Mouse (Mus musculus): ENCODE measurements around the gene Manba. TPM values are rescaled to one million over a fixed set of nuclear protein-coding genes. Genes with fewer than 3 reads are reported as not detected.

Gene Manba
- total and polyA plus RNA-seq, 3 experiments: 5.6 to 14.3 (median 12.1) TPM

DNA sequence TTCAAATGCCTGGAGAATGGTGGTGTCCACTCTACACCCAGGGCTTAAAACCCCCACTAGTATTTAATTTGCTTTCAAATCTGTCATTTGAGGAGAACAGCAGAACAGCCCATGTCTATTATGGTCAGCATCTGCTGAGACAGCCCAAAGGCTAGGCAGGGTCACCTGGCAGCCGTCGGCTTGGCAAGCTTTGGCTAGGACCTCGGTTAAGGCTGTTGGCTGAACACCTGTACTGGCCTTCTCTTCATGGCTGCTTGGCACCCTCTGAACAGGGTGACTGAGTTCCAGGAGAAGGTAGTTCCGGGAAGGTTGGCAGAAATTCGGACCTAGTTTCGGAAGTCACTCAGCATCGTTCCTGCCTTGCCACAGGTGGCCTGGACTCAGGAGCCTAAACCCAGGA, 96.8 kb downstream of the Manba start:
- DNase-seq: no peak

DNA sequence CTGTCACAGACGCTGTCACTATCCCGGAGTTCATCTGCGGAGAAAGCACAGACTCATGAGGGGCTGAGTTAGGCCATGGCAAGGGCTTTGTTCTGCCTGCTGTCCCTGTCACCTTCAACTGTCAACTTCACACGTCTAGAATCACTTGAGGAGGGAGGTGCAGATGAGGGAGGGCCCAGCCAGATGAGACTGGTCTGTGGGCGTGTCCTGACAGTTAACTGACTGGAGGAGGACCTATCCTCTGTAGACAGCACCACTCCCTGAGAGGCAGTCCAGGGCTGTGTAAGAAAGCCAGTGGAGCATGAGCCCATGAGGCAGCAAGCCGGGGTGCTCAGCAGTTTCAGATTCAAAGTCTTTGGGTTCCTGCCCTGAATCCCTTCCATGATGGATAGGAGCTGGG, 100.1 kb downstream of the Manba start:
- no peak for DNase-seq

DNA sequence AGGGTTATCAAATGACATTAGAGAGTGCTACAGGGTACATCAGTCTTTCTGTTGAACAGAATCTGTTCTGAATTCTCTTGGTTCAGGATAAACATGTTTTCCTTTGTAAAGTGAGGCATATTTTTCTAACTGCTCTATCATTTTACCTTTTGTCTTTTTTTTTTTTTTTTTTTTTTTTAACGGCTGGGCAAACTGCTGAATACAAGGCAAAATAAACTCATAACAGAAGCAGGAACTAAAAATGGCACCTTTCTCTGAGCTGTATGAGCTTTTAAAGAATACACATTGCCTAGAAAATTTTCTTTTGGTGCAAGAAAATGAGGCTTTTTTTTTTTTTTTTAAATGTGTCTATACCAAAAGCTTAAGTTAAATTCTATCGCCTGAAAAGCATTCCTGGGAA, 100.6 kb downstream of the Manba start:
- DNase-seq: no peak

DNA sequence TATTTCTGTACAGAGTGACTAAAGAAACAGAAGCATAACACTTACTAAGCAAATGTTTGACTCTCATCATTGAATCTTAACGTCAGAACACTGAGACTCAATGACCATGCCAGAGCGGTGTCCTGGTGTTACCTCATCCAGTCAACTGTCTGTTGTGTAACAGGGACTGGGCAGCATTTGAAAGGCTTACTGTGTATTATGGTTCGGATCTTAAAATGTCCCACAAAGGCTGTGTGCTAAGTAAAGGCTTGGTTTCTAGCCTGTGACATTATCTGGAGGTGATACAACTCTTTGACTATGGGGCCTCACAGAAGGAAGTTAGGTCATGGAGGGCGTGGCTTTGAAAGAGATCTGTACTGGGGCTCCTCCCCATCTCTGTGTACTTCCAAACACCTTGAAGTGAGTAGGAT, 101.1 kb downstream of the Manba start:
- DNase-seq: no peak

DNA sequence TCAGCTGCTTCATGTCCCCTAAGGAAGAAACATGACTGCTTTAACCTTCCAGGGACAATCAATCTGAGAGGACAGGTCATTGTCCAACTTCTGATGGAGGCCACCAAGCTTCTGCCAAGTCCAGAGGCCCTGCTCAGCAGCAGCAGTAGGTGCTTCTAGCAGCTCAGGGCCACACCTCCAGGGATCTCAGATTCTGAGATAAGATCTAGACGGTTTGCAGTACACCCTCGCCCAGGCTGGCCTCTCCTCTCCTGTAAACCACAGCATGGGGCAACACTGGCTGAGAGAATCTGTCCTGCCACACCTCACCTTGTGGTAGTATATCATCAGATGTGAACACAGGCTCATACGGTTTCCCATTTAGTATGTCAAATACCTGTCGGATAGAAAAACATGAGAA, 105.1 kb downstream of the Manba start:
- no peak for DNase-seq

DNA sequence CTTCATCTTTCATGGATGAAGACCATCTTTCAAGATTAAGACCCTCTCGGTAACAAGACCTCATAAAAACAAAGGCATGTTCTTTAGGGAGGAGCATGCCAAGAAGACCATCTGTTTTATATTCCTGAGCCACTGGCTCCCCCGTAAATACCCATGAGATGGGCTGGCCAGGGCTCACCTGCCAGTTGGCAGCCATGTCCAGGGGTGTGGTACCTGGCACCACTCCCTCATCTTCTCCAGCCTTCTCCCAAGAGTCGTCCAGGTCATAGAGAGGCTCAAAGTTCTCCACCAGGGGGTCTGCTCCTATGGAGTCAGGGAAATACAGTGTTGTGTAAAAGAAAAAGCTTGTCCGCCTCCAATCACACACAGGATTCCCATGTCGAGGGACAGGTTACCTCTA, 106.0 kb downstream of the Manba start:
- DNase-seq: no peak

DNA sequence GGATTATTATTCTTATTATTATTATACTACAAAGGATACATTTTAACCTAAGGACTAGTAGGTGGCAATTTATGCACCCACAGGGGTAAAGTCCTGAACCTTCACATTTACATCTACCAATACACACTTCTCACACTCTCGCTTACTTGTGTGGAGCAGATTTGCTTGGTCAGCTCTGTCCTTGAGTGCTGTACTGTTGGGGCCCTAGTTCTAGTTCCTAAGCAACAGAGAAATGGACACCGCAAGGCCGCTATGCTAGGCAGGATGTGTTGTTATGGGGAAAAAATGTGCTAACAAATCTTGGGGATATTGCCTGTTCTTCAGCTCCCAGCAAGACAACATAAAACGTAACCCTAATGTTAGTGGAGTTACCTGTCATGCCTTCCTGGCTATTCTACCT, 106.6 kb downstream of the Manba start:
- DNase-seq: no peak

DNA sequence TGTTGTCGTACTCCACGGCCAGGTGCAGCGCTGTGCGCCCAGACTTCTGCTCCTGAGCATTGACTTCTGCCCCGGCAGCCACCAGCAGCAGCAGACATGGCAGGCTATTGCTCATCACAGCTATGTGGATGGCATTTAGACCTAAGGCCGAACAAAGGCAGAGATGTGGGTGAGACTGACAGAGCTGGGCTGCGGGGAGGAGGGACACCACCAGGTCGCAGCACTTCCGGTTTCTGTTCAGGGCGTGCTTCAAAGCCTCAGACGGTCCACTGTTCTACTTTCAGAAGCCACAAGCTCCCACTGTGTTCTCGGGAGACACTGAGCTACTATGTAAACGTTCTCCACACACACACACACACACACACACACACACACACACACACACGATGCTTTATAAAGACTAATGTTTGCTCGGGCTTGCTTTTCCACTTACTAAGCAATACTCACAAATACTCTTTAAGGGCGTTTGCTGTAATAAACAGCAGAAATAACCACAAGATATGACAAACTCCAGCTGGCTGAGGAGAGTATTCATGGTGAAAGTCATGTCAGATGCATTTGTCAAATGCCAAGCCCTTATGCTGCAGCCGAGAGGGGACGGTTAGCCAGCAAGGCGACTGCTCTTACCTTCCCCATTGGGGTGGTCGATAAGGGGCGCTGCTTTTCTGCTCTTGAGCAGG, 109.0 kb downstream of the Manba start:
- DNase-seq: peak; percentile 36

DNA sequence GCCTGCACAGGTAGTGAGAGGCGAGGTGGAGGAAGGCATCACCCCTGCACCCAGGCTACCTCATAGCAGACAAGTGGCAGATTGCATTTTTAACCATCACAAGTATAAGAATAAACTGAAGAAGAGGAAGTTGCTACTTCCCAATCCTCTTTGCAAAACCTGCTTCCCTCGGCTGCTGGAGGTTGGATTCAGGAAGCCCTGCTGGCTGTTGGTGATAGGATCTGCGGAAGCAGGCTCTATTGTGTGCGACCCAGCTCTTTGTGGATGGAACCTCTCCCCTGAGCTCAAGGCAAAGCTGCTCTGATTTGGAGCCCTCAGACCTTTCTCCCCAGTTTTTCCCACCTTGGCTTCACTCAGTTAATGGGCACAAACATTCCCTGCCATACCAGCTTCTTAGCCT, 111.6 kb downstream of the Manba start:
- DNase-seq: no peak

DNA sequence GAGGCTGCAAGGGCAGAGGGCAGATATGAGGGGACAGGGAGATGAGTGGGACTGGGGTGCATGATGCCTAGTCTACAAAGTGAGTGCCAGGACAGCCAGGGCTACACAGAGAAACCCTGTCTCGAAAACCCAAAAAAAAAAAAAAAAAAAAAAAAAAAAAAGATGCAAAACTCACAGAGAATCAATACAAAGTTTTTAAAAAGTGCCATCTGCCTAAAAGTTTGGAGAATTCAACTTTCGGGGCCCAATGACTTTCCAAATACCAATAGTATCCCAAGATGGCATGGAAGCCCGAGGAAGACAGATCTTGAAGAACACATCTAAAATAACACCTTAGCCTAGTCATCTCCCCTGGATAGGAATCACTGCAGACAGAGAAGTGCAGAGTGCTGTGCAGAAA, 112.9 kb downstream of the Manba start:
- DNase-seq: no peak

DNA sequence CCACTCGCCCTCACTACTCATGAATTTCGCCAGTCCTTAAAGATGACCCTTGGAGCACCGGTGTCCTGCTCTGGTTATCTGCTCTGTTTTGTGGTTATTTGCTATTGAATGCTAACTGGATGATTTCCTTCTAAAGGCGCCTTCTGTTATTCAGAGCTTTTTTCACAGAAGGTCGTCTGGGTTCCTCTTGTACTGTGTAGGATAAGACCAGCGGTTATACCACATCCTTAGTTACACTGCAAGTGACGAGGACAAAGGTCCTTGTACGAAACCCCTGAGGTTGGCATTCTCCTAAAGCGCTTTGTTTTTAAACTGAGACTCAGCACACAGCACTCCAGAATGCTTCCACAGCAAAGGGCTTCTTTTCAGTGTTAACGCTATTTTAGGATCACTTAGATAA, 117.3 kb downstream of the Manba start:
- DNase-seq: no peak

DNA sequence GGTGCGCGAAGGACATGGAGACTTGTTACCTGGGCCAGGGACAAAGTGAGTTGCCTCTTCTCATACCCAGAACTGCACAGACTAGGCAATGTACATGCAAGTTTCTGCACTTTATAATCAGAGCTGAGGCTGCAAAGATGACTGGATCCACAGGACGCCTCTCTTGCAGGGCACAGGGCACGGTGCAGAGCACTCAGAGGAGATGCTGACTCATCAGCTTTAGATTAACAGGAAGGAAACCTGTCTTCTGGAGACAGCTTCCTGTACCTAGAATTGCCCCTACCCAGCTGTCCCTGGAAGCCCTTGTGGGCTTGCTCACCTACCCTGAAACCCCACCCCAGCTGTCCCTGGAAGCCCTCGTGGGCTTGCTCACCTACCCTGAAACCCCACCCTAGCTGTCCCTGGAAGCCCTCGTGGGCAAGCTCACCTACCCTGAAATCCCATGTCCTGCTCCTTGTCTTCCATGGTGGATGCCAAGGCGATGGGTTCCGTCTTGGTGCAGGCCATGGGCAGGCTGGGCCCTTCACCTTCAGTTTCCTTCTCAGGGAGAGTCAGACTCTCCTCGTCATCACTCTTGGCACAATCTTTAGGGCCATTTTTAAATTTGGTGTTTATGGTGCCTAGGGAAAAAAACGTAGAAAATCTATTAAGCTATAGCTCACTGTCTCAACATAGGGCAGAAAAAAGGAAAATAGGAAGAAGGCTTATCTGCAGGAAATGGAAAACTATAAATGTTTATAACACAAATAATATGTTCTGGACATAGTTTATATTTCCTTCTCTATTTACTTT, 119.4 kb downstream of the Manba start:
- no peak for DNase-seq

DNA sequence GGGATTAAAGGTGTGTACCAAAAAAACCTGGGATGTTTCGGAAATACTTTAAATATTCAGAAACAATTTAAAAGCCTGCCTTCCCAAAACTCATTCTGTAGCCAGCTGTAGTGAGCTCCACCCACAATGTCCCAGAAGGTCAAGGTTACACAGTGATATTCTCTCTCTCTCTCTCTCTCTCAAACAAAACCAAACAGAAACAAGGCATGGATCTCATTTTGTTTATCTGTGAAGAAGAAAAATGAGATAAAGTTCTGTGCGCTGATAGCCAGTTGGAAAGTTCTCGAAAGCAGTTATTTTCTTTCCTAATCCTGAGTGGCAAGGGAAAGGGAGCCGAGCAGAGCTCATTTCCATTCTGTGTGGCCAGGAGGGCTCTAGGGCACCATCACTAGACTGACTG, 120.1 kb downstream of the Manba start:
- DNase-seq: peak; percentile 55

DNA sequence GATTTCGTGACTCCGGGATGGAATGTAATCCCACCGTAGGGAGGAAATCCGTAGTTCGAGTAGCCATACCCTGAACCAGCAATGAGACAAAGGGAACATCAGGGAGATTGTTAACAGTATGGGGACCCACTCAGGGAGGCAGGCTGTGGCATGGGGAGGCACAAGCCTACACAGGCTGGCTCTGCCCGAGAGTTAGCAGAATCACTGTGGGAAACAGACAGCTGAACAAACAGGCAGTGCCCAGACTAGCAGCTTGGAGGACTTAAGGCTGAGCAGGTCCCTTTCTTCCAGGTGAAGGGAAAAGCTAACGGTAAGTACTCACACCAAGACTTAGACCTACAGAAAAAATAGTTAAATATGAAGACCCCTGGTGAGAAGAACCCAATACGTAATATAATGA, 121.2 kb downstream of the Manba start:
- no peak for DNase-seq

DNA sequence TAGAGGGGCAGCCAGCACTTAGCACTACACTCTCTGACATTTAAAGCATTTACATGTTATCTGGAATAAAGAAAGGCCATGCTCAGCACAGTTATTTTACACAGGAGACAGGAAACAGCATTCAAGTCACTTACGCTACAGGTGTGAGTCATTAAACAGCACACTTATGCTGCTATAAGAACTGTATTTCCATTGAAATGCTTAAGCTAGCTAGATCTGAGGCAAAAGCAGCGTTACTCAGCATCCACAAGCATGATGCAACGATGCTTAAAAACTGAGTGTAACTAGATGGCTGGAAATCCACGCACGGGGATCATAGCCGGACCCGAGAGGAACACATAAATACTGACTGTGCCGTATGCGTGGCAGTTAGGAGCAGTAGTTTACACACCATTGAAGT, 121.6 kb downstream of the Manba start:
- DNase-seq: no peak

DNA sequence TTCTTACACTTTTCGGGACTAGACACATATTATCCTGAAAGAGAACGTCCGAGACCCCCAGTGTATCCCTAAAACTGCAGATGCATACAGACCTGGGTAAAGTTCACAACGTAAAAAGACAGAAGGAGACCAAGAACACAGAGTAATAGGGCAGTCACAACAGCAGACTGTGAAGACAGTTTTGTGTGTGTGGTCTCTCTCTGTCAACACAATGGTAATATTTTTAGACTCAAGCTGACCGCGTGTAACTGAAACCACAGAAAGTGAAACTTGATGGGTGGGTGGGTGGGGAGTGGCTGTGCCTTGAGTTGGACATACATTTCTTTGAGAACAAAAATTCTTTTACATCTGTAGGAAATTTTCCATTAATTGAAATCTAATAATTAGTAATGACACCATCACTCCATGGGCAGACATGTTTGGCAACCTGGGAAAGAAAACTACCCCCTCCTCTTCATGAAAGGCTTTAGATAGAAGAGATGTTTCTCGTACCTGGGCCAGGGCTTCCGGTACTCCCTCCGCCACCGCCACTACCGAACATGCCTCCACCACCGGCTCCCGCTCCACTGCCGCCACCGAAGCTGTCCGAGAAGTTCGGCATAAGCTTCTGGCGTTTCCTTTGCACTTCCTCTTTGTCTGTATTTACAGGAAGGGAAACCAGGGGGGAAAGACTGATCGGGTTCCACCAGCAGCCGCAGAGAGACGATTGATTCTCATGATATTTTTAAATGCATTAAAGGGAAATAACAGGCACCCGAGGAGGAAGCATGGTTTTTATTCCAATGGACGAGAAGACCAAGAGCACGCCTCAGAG, 122.5 kb downstream of the Manba start:
- no peak for DNase-seq

DNA sequence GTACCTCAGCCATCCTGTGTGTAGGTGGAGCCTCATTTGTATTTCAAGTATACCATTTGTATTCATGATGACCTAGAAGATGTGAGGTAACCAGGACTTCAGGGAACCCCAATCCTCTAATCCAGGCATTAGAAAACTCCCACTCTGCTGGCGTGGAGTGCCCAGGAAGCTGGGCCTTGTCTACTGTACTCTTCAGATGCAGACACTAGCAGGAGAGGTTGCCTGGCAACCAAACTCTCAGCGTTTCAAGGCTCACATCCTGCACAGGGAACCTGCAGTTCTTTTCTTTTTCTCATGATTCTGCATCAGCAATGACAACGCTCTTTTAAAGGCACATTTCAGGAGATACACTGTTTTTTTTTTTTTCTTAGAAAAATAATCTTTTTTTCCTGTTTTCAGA, 124.8 kb downstream of the Manba start:
- no peak for DNase-seq

DNA sequence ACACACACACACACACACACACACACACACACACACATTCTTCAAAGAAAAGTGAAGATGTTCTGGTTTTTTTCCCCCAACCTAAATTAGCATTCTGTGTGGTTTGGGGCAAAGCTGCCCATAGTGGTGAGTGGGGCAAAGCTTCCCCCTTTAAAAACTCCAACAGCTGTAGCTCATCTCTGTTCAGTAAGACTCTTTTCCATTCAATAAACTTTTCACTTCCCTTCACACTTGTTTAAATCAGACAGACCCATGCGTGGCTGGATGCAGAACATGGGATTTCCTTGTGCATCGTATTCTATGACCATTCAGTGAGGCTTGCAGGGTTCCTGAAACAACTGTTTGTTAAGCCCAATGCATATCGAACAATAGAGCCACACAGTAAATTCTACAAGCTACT, 129.0 kb downstream of the Manba start:
- DNase-seq: no peak

DNA sequence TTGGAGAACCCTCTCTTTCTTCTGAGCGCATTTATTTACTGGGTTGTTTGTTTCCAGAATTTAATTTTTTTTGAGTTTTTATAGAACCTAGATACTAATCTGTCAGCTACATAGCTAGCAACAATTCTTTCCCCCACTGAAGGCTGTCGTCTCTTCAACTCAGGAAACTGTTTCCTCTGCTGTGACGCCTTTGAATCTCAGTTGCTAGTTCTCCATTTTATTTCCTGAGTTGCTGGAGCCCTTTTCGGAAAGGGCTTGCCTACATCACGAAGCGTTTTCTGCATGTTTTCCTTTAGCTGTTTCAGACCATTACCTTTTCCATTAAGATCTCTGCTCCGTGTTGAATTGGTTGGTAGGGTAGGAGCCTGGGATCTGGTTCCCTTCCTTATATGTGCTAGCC, 131.3 kb downstream of the Manba start:
- no peak for DNase-seq

Measured in adrenal gland, adult 2 months (tissue).